Mouse (Mus musculus): ENCODE results near the gene Supt6. TPM values are rescaled to one million over a fixed set of nuclear protein-coding genes. Genes with fewer than 3 reads are reported as not detected.

Supt6 gene
- total and polyA plus RNA-seq, 2 experiments: 8.9 to 11.0 TPM

- peak; percentile 46 for DNase-seq (ENCODE audit: extremely low read depth, low read depth, low spot score)
- no peak for TF ChIP-seq CTCF (IDR thresholded peaks at IDR 0.05; ENCODE audit: low read depth, low read length)
- no peak for TF ChIP-seq POLR2A (IDR thresholded peaks at IDR 0.05; ENCODE audit: extremely low read depth, insufficient read depth, low read length)
- Histone ChIP-seq H3K36me3 (ENCODE audit: control insufficient read depth, insufficient read depth, low read length) (peaks cover 19% of the 10 kb centered on the region), H3K27me3 (ENCODE audit: control insufficient read depth, insufficient read depth, low read length) (no peaks in the 10 kb centered on the region), H3K9ac (ENCODE audit: low read depth, low read length) (peak overlapping the region; percentile 62), H3K4me3 (ENCODE audit: insufficient read depth, low read depth, low read length) (peak overlapping the region; percentile 8; the same call in 1 of the 2 replicates), H3K4me1 (ENCODE audit: control insufficient read depth, insufficient read depth, low read length) (peaks cover 7% of the 10 kb centered on the region), H3K79me2 (ENCODE audit: control insufficient read depth, insufficient read depth, low read length) (peaks cover 5% of the 10 kb centered on the region; the same call in 1 of the 2 replicates), H3K27ac (replicated peaks; ENCODE audit: insufficient read depth, low read depth, low read length) (no peak overlapping the region; the same call in 1 of the 2 replicates)
- 28% methylated on average over 10 of the region's 10 CpGs for WGBS
Observed at GRCm38 (mm10) chr11:78183884-78184514, 61.8 kb downstream of the Supt6 start.

GRCm38 (mm10) chr11:78182961-78183844 is 62.6 kb downstream of the Supt6 start, which contains the start of gene Rpl23a:
Gene Rpl23a (minus strand): TSS chr11:78183584.
- Histone ChIP-seq H3K4me3 (ENCODE audit: insufficient read depth, low read depth, low read length) (peak within 1 kb of the TSS; percentile 73), H3K9ac (ENCODE audit: low read depth, low read length) (peak within 1 kb of the TSS; percentile 87), H3K4me1 (ENCODE audit: control insufficient read depth, insufficient read depth, low read length) (peaks cover 7% of the 10 kb centered on the region), H3K27ac (replicated peaks; ENCODE audit: insufficient read depth, low read depth, low read length) (peak within 1 kb of the TSS; percentile 54), H3K79me2 (ENCODE audit: control insufficient read depth, insufficient read depth, low read length) (peaks cover 5% of the 10 kb centered on the region; the same call in 1 of the 2 replicates), H3K27me3 (ENCODE audit: control insufficient read depth, insufficient read depth, low read length) (no peaks in the 10 kb centered on the region), H3K36me3 (ENCODE audit: control insufficient read depth, insufficient read depth, low read length) (peaks cover 19% of the 10 kb centered on the region)
- TF ChIP-seq POLR2A (IDR thresholded peaks at IDR 0.05; ENCODE audit: extremely low read depth, insufficient read depth, low read length): peak; percentile 72; the same call in 1 of the 2 replicates
- peak; percentile 20; the same call in 1 of the 2 replicates for TF ChIP-seq CTCF (IDR thresholded peaks at IDR 0.05; ENCODE audit: low read depth, low read length)
- DNase-seq (ENCODE audit: extremely low read depth, low read depth, low spot score): peak; percentile 95
- under 1% methylated on average over 38 of the region's 38 CpGs for WGBS

GRCm38 (mm10) chr11:78182450-78182849 is 63.3 kb downstream of the Supt6 start:
- Histone ChIP-seq H3K79me2 (ENCODE audit: control insufficient read depth, insufficient read depth, low read length) (peaks cover 5% of the 10 kb centered on the region; the same call in 1 of the 2 replicates), H3K9ac (ENCODE audit: low read depth, low read length) (peak overlapping the region; percentile 87), H3K4me3 (ENCODE audit: insufficient read depth, low read depth, low read length) (peak overlapping the region; percentile 73), H3K27ac (replicated peaks; ENCODE audit: insufficient read depth, low read depth, low read length) (peak overlapping the region; percentile 54; the same call in 1 of the 2 replicates), H3K4me1 (ENCODE audit: control insufficient read depth, insufficient read depth, low read length) (peaks cover 5% of the 10 kb centered on the region), H3K27me3 (ENCODE audit: control insufficient read depth, insufficient read depth, low read length) (no peaks in the 10 kb centered on the region), H3K36me3 (ENCODE audit: control insufficient read depth, insufficient read depth, low read length) (peaks cover 19% of the 10 kb centered on the region)
- TF ChIP-seq POLR2A (IDR thresholded peaks at IDR 0.05; ENCODE audit: extremely low read depth, insufficient read depth, low read length) (no peak), CTCF (IDR thresholded peaks at IDR 0.05; ENCODE audit: low read depth, low read length) (no peak)
- WGBS: 4% methylated on average over 7 of the region's 7 CpGs
- peak; percentile 23 for DNase-seq (ENCODE audit: extremely low read depth, low read depth, low spot score)

- Histone ChIP-seq H3K4me1 (ENCODE audit: control insufficient read depth, insufficient read depth, low read length) (peaks cover 5% of the 10 kb centered on the region), H3K4me3 (ENCODE audit: insufficient read depth, low read depth, low read length) (no peak overlapping the region), H3K27me3 (ENCODE audit: control insufficient read depth, insufficient read depth, low read length) (no peaks in the 10 kb centered on the region), H3K36me3 (ENCODE audit: control insufficient read depth, insufficient read depth, low read length) (peaks cover 19% of the 10 kb centered on the region), H3K27ac (replicated peaks; ENCODE audit: insufficient read depth, low read depth, low read length) (no peak overlapping the region), H3K9ac (ENCODE audit: low read depth, low read length) (peak overlapping the region; percentile 30; the same call in 1 of the 2 replicates), H3K79me2 (ENCODE audit: control insufficient read depth, insufficient read depth, low read length) (peaks cover 5% of the 10 kb centered on the region; the same call in 1 of the 2 replicates)
- WGBS: 22% methylated on average over 2 of the region's 2 CpGs
- no peak for TF ChIP-seq CTCF (IDR thresholded peaks at IDR 0.05; ENCODE audit: low read depth, low read length)
- no peak for TF ChIP-seq POLR2A (IDR thresholded peaks at IDR 0.05; ENCODE audit: extremely low read depth, insufficient read depth, low read length)
- DNase-seq (ENCODE audit: extremely low read depth, low read depth, low spot score): peak; percentile 18
Observed at GRCm38 (mm10) chr11:78181830-78182357, 63.9 kb downstream of the Supt6 start.

- WGBS: 70% methylated on average over 6 of the region's 6 CpGs
- H3K4me3 ChIP-seq (ENCODE audit: insufficient read depth, low read depth, low read length): no peak overlapping the region
Observed at GRCm38 (mm10) chr11:78180081-78180761, 65.6 kb downstream of the Supt6 start.

More at GRCm38 (mm10) chr11:78180081-78180761, 65.6 kb downstream of the Supt6 start:
- Histone ChIP-seq H3K36me3 (ENCODE audit: control insufficient read depth, insufficient read depth, low read length) (peaks cover 19% of the 10 kb centered on the region), H3K27me3 (ENCODE audit: control insufficient read depth, insufficient read depth, low read length) (no peaks in the 10 kb centered on the region), H3K27ac (replicated peaks; ENCODE audit: insufficient read depth, low read depth, low read length) (no peak overlapping the region), H3K79me2 (ENCODE audit: control insufficient read depth, insufficient read depth, low read length) (peaks cover 5% of the 10 kb centered on the region; the same call in 1 of the 2 replicates), H3K4me1 (ENCODE audit: control insufficient read depth, insufficient read depth, low read length) (peaks cover 7% of the 10 kb centered on the region), H3K9ac (ENCODE audit: low read depth, low read length) (no peak overlapping the region)
- TF ChIP-seq POLR2A (IDR thresholded peaks at IDR 0.05; ENCODE audit: extremely low read depth, insufficient read depth, low read length) (no peak), CTCF (IDR thresholded peaks at IDR 0.05; ENCODE audit: low read depth, low read length) (no peak)
- DNase-seq (ENCODE audit: extremely low read depth, low read depth, low spot score): no peak

Measured in liver, adult 2 months (tissue).